Mouse (Mus musculus): Measurements from ENCODE around the gene Trim75.
"Not testable (repeated sequence)": the region's sequence is repeated elsewhere in the genome, so short reads cannot be mapped to it uniquely, and the experiment has no call there.

Gene Trim75

GRCm38 (mm10) chr8:64987731-64988130, at the start of gene Trim75:
TSS of gene Trim75 (minus strand) at chr8:64987831.
- in situ Hi-C loops (cut with MseI, MboI): no loop called here

- in situ Hi-C loops (cut with MseI, MboI): loop anchor here in 1 of 2 experiments (10.0 kb wide), 1 partner anchor 48 kb away; no protein-coding TSS in a partner anchor
These were observed 49.5 kb upstream of the Trim75 start, which contains the start of gene Apela for GRCm38 (mm10) chr8:65037117-65037533. TSS of gene Apela (minus strand) at chr8:65037336.

GRCm38 (mm10) chr8:65034136-65034535, 46.5 kb upstream of the Trim75 start:
- in situ Hi-C loops (cut with MseI, MboI): loop anchor here in 1 of 2 experiments (10.0 kb wide), 1 partner anchor 51 kb away; no protein-coding TSS in a partner anchor

- in situ Hi-C loops (cut with MseI, MboI): loop anchor here in 1 of 2 experiments (10.0 kb wide), 1 partner anchor 52 kb away; no protein-coding TSS in a partner anchor
These were observed 45.4 kb upstream of the Trim75 start for GRCm38 (mm10) chr8:65033056-65033455.

- in situ Hi-C loops (cut with MseI, MboI): loop anchor here in 1 of 2 experiments (10.0 kb wide), 1 partner anchor 53 kb away; no protein-coding TSS in a partner anchor
These were observed 44.5 kb upstream of the Trim75 start for GRCm38 (mm10) chr8:65032107-65032506.

GRCm38 (mm10) chr8:65030735-65031485, 43.3 kb upstream of the Trim75 start:
- in situ Hi-C loops (cut with MseI, MboI): loop anchor here in 1 of 2 experiments (10.0 kb wide), 1 partner anchor 54 kb away; no protein-coding TSS in a partner anchor

GRCm38 (mm10) chr8:65029776-65030175, 42.1 kb upstream of the Trim75 start:
- in situ Hi-C loops (cut with MseI, MboI): loop anchor here (10.0 kb wide), 1 partner anchor 55 kb away; no protein-coding TSS in a partner anchor

- in situ Hi-C loops (cut with MseI, MboI): loop anchor here in 1 of 2 experiments (10.0 kb wide), 1 partner anchor 56 kb away; no protein-coding TSS in a partner anchor
These were observed 41.5 kb upstream of the Trim75 start for GRCm38 (mm10) chr8:65028959-65029686.

GRCm38 (mm10) chr8:65022485-65022884, 34.9 kb upstream of the Trim75 start:
- in situ Hi-C loops (cut with MseI, MboI): loop anchor here in 1 of 2 experiments (5.0 to 10.0 kb wide), 2 partner anchors 62 to 85 kb away; no protein-coding TSS in a partner anchor

GRCm38 (mm10) chr8:65018423-65018822, 30.8 kb upstream of the Trim75 start, which contains the start of the genes Trim61 and Trim60:
TSS of gene Trim61 (minus strand) at chr8:65018523.
TSS of gene Trim60 (minus strand) at chr8:65018584.
- in situ Hi-C loops (cut with MseI, MboI): no loop called here

- in situ Hi-C loops (cut with MseI, MboI): not testable (repeated sequence)
These were observed 20.0 kb upstream of the Trim75 start for GRCm38 (mm10) chr8:65007616-65008015.

GRCm38 (mm10) chr8:64998806-64999365, 11.3 kb upstream of the Trim75 start:
- in situ Hi-C loops (cut with MseI, MboI): no loop called here

- in situ Hi-C loops (cut with MseI, MboI): no loop called here
These were observed 4.3 kb downstream of the Trim75 start for GRCm38 (mm10) chr8:64983150-64983897.

GRCm38 (mm10) chr8:64962836-64963235, 24.8 kb downstream of the Trim75 start:
- in situ Hi-C loops (cut with MseI, MboI): no loop called here

GRCm38 (mm10) chr8:64959025-64959424, 28.6 kb downstream of the Trim75 start:
- in situ Hi-C loops (cut with MseI, MboI): no loop called here

GRCm38 (mm10) chr8:64952101-64952500, 35.5 kb downstream of the Trim75 start:
- in situ Hi-C loops (cut with MseI, MboI): no loop called here

GRCm38 (mm10) chr8:64948371-64948770, 39.3 kb downstream of the Trim75 start:
- in situ Hi-C loops (cut with MseI, MboI): loop anchor here (10.0 to 25.0 kb wide), 2 partner anchors 334 to 336 kb away; no protein-coding TSS in a partner anchor

GRCm38 (mm10) chr8:64947698-64948034, 40.0 kb downstream of the Trim75 start:
- in situ Hi-C loops (cut with MseI, MboI): loop anchor here (10.0 to 25.0 kb wide), 2 partner anchors 333 to 335 kb away; no protein-coding TSS in a partner anchor

GRCm38 (mm10) chr8:64946820-64947697, 40.6 kb downstream of the Trim75 start, which contains the start of gene Tmem192:
TSS of gene Tmem192 (plus strand) at chr8:64947185.
- in situ Hi-C loops (cut with MseI, MboI): loop anchor here (10.0 to 25.0 kb wide), 2 partner anchors 332 to 335 kb away; no protein-coding TSS in a partner anchor

Data from mouse trophoblast stem cell (cell line).